Mouse (Mus musculus) heart, embryonic 15.5 days (tissue): ENCODE results near the gene Kif3a. TPM values are rescaled to one million over a fixed set of nuclear protein-coding genes. Genes with fewer than 3 reads are reported as not detected.
"Not testable (repeated sequence)": the region's sequence is repeated elsewhere in the genome, so short reads cannot be mapped to it uniquely, and the experiment has no call there.

Experiments used
- ATAC-seq: fragments of 200-750 bp; cut with Nextera tagmentation; replicated peaks from 2 replicates; pipeline ENCODE4 v1.8.0; 2017; ENCODE audit warnings: low read depth, moderate TSS enrichment; ENCODE audit not compliant: insufficient number of reproducible peaks, insufficient read depth, low FRiP score
- H3K27ac ChIP-seq: fragments of 300-500 bp; sonication (generic); 2 replicates; pipeline ENCODE4 v1.5.1; 2015; ENCODE audit warnings: mild to moderate bottlenecking, inconsistent platforms
- H3K27me3 ChIP-seq: fragments of 300-500 bp; sonication (generic); 2 replicates; pipeline ENCODE4 v1.6.1; 2015; ENCODE audit warnings: inconsistent platforms
- H3K36me3 ChIP-seq: fragments of 300-500 bp; sonication (generic); 2 replicates; pipeline ENCODE4 v1.6.1; 2015; ENCODE audit warnings: mild to moderate bottlenecking, inconsistent platforms
- H3K4me1 ChIP-seq: fragments of 300-500 bp; sonication (generic); replicated peaks from 2 replicates; pipeline ENCODE4 v1.6.1; 2015; ENCODE audit warnings: inconsistent platforms
- H3K4me2 ChIP-seq: fragments of 300-500 bp; sonication (generic); 2 replicates; pipeline ENCODE4 v1.6.1; 2015; ENCODE audit warnings: inconsistent platforms, mild to moderate bottlenecking, moderate library complexity
- H3K4me3 ChIP-seq: fragments of 300-500 bp; sonication (generic); 2 replicates; pipeline ENCODE4 v1.5.1; 2015; ENCODE audit warnings: mild to moderate bottlenecking, inconsistent platforms
- H3K9ac ChIP-seq: fragments of 300-500 bp; sonication (generic); 2 replicates; pipeline ENCODE4 v1.6.1; 2015; ENCODE audit warnings: mild to moderate bottlenecking, inconsistent platforms
- H3K9me3 ChIP-seq: fragments of 300-500 bp; sonication (generic); replicated peaks from 2 replicates; pipeline ENCODE4 v1.6.1; 2016; ENCODE audit warnings: inconsistent platforms
- WGBS: fragments of 180-500 bp; shearing (Covaris S2); methylation state at CpG from one replicate; pipeline ENCODE4 v1.1.7; 2015; ENCODE audit warnings: mixed read lengths; 5-methylcytosine and 5-hydroxymethylcytosine counted together
- polyA plus RNA-seq: library from polyadenylated mRNA; unstranded; fragments of >200 nt; fragmentation: Nextera tagmentation; extraction: Ambion mirVana; gene quantifications from 2 replicates; pipeline ENCODE4 v1.2.1, GENCODE M21; 2015

The Kif3a gene
- polyA plus RNA-seq, 1 experiment from 2014 or later = 43.5 TPM

GRCm38 (mm10) chr11:53546271-53546670, 20.9 kb upstream of the Kif3a start:
- H3K4me2 ChIP-seq = no peak overlapping the region
- ATAC-seq = no peak
- H3K9me3 ChIP-seq = no peaks in the 10 kb centered on the region
- no peak overlapping the region for H3K27ac ChIP-seq
- no peaks in the 10 kb centered on the region for H3K27me3 ChIP-seq
- WGBS = 62% methylated on average over 6 of the region's 6 CpGs
- no peak overlapping the region for H3K4me3 ChIP-seq
- no peak overlapping the region for H3K9ac ChIP-seq
- H3K36me3 ChIP-seq = peaks cover 2% of the 10 kb centered on the region; the same call in 1 of the 2 replicates
- peaks cover 9% of the 10 kb centered on the region for H3K4me1 ChIP-seq

DNA sequence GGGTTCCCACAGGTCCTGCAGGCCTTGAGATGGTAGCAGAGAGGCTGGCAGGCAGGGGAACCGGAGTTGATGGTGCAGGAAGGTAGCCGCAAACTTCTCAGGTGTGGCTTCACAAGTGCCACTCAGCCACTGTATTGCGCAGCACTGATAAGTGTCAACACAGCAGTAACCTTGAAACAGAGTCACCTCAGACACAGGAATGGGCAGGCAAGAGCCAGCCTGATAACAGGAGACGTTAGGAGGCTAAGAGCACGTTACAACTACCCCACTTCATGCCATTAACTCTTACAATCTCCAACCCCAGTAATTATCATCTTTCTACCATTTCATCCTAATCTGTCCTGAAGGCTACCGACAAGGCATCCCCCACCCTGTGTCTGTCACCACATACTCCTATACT, 19.6 kb upstream of the Kif3a start:
- ATAC-seq = no peak
- no peaks in the 10 kb centered on the region for H3K27me3 ChIP-seq
- peaks cover 9% of the 10 kb centered on the region for H3K4me1 ChIP-seq
- no peak overlapping the region for H3K9ac ChIP-seq
- no peak overlapping the region for H3K4me3 ChIP-seq
- H3K27ac ChIP-seq = no peak overlapping the region
- no peaks in the 10 kb centered on the region for H3K36me3 ChIP-seq
- 51% methylated on average over 6 of the region's 6 CpGs for WGBS
- H3K9me3 ChIP-seq = no peaks in the 10 kb centered on the region
- no peak overlapping the region for H3K4me2 ChIP-seq

- Histone ChIP-seq H3K27me3 (no peaks in the 10 kb centered on the region), H3K9me3 (no peaks in the 10 kb centered on the region), H3K9ac (no peak overlapping the region), H3K4me2 (no peak overlapping the region), H3K4me1 (peaks cover 7% of the 10 kb centered on the region), H3K27ac (no peak overlapping the region), H3K36me3 (no peaks in the 10 kb centered on the region), H3K4me3 (no peak overlapping the region)
- ATAC-seq = no peak
- WGBS = 78% methylated on average over 19 of the region's 19 CpGs
Observed at GRCm38 (mm10) chr11:53548036-53548605, 19.1 kb upstream of the Kif3a start.

DNA sequence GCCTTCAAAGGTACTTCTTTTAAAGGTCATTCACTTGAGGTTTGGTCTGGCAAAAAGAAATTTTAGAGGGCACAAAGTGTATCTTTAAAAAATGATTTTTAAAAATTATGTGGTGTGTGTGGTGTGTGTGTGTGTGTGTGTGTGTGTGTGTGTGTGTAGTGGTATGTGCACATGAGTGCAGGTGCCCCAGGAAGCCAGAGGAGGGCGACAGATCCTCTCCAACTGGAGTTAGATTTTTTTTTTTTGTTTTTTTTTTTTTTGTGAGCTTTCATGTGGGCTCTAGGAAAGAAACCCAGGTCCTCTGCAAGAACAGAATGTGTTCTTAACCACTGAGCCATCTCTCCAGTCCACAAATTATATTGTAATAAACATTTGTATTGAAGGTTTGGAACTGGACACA, 16.5 kb upstream of the Kif3a start:
- no peak overlapping the region for H3K9ac ChIP-seq
- H3K4me2 ChIP-seq = no peak overlapping the region
- H3K36me3 ChIP-seq = no peaks in the 10 kb centered on the region
- no peaks in the 10 kb centered on the region for H3K27me3 ChIP-seq
- 56% methylated on average over 1 of the region's 1 CpGs for WGBS
- H3K9me3 ChIP-seq = no peaks in the 10 kb centered on the region
- no peak overlapping the region for H3K27ac ChIP-seq
- ATAC-seq = no peak
- H3K4me3 ChIP-seq = no peak overlapping the region
- H3K4me1 ChIP-seq = peaks cover 7% of the 10 kb centered on the region

- H3K4me3 ChIP-seq = no peak overlapping the region
- 62% methylated on average over 12 of the region's 12 CpGs for WGBS
- peaks cover 7% of the 10 kb centered on the region for H3K4me1 ChIP-seq
- no peaks in the 10 kb centered on the region for H3K27me3 ChIP-seq
- H3K9me3 ChIP-seq = no peaks in the 10 kb centered on the region
- H3K9ac ChIP-seq = no peak overlapping the region
- no peak overlapping the region for H3K4me2 ChIP-seq
- no peaks in the 10 kb centered on the region for H3K36me3 ChIP-seq
- no peak overlapping the region for H3K27ac ChIP-seq
- ATAC-seq = no peak
Observed at GRCm38 (mm10) chr11:53551754-53552153, 15.4 kb upstream of the Kif3a start.

DNA sequence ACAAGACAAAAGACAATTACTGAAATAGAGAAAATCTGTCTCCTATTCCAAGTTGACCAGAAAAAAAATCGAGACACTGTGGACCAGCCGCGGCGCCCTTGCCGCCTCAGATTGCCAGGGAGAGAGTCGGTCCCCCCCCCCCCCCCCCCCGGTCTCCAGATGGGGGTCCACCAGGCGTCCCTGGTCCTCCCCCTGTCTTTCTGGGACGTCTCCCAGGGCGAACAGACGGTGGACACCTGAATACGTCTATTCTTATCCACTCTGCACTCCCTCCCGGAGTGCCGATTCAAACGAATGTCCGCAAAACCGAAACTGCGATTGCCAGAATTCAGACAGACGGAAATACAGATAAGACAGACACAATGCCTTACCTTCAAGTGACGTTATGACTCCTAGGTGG, 10.7 kb upstream of the Kif3a start:
- not testable (repeated sequence) for H3K4me1 ChIP-seq

DNA sequence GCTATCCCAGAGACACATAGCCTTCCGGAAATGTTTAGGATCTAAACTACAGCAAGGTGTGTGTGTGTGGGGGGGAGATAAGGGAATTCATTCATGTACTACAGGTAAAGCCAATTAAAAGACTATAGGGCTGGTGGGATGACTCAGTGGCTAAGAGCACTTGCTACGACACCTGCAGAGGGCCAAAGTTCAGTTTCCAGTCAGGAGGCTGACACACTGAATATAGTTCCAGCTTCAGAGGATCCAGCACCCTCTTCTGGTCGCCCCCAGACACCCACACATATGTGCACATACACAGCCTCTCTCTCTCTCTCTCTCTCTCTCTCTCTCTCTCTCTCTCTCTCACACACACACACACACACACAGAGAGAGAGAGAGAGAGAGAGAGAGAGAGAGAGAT, 9.2 kb upstream of the Kif3a start:
- H3K4me1 ChIP-seq, H3K9ac ChIP-seq, H3K9me3 ChIP-seq, H3K27me3 ChIP-seq, H3K27ac ChIP-seq, H3K4me3 ChIP-seq, H3K4me2 ChIP-seq, ATAC-seq, H3K36me3 ChIP-seq: not testable (repeated sequence)
- whole genome bisulfite sequencing = 88% methylated on average over 1 of the region's 3 CpGs

More for the DNA sequence above, 10.7 kb upstream of the Kif3a start:
- not testable (repeated sequence) for H3K27ac ChIP-seq, H3K36me3 ChIP-seq, H3K9me3 ChIP-seq, ATAC-seq, H3K4me3 ChIP-seq, H3K27me3 ChIP-seq, H3K9ac ChIP-seq, H3K4me2 ChIP-seq
- WGBS = 88% methylated on average over 14 of the region's 20 CpGs

GRCm38 (mm10) chr11:53559980-53560379, 7.2 kb upstream of the Kif3a start:
- not testable (repeated sequence) for H3K9me3 ChIP-seq, H3K4me3 ChIP-seq, H3K36me3 ChIP-seq, H3K4me2 ChIP-seq, ATAC-seq, H3K9ac ChIP-seq, H3K27ac ChIP-seq, H3K27me3 ChIP-seq, H3K4me1 ChIP-seq
- WGBS = 61% methylated on average over 2 of the region's 3 CpGs

DNA sequence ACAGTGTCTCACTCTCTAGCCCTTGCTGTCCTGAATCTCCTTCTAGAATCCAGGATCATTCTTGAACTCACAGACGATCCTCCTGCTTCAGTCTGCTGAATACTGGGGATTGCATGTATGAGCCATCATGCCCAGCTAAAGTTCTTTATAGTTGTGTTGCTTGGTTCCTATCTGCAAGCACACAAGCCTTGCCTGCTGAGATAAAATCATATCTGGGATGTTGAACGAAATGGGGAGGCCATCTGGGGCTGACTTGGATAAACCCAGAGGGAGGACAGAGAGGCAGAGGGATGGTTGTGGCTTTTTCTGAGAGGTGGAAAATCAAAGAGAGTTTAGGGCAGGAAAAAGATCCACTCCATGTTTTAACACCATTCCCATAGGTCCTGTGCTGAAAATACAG, 5.2 kb upstream of the Kif3a start:
- H3K9me3 ChIP-seq = no peaks in the 10 kb centered on the region
- 60% methylated on average over 2 of the region's 2 CpGs for WGBS
- H3K4me3 ChIP-seq = no peak overlapping the region
- H3K4me1 ChIP-seq = peaks cover 4% of the 10 kb centered on the region; the same call in 1 of the 2 replicates
- no peaks in the 10 kb centered on the region for H3K36me3 ChIP-seq
- no peak for ATAC-seq
- H3K27me3 ChIP-seq = no peaks in the 10 kb centered on the region
- H3K27ac ChIP-seq = no peak overlapping the region
- no peak overlapping the region for H3K9ac ChIP-seq
- no peak overlapping the region for H3K4me2 ChIP-seq

- Histone ChIP-seq H3K4me1 (peaks cover 13% of the 10 kb centered on the region), H3K27me3 (no peaks in the 10 kb centered on the region), H3K4me3 (peak overlapping the region; percentile 99), H3K27ac (no peak overlapping the region), H3K36me3 (peaks cover 8% of the 10 kb centered on the region; the same call in 1 of the 2 replicates), H3K4me2 (peak overlapping the region; percentile 92), H3K9ac (no peak overlapping the region), H3K9me3 (no peaks in the 10 kb centered on the region)
- ATAC-seq = no peak
- WGBS = 84% methylated on average over 4 of the region's 4 CpGs
Observed at GRCm38 (mm10) chr11:53566646-53567045, 533 bp upstream of the Kif3a start.

DNA sequence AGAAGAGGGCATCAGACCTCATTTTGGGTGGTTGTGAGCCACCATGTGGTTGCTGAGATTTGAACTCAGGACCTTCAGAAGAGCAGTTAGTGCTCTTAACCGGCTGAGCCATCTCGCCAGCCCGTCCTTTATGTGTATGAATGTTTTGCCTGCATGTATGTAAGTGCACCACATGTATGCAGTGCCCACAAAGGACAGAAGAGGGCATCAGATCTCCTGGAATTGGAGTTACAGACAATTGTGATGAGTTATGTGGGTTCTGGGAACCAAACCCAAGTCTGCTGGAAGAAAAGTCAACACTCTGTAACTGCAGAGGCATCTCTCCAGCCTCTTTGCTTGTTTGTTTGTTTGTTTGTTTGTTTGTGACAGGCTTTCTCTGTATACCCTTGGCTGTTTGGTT, 13.4 kb downstream of the Kif3a start:
- Histone ChIP-seq H3K4me3 (no peak overlapping the region), H3K9ac (no peak overlapping the region), H3K36me3 (peaks cover 36% of the 10 kb centered on the region), H3K27me3 (no peaks in the 10 kb centered on the region), H3K27ac (no peak overlapping the region), H3K4me2 (no peak overlapping the region), H3K9me3 (no peaks in the 10 kb centered on the region), H3K4me1 (0 out of 2 replicates have a peak, but pooled peaks cover 1% of the 10 kb centered on the region)
- WGBS = 95% methylated on average over 3 of the region's 3 CpGs
- no peak for ATAC-seq

DNA sequence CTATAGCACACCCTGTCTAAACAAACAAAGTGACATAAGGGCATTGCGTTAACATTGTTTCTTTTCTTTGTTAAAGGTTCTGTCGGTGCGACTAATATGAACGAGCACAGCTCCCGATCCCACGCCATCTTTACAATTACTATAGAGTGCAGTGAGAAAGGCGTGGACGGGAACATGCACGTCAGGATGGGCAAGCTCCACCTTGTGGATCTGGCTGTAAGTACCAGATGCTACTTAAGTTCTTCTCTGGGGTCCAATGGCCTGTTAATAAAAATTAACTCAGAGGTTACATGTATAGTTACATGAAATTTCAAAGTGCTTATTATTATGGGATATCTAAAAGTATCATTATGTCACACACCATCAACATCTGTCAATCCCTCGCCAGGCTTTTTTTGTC, 16.0 kb downstream of the Kif3a start:
- WGBS = 78% methylated on average over 10 of the region's 10 CpGs
- no peak for ATAC-seq
- no peaks in the 10 kb centered on the region for H3K9me3 ChIP-seq

More for the DNA sequence above, 16.0 kb downstream of the Kif3a start:
- H3K9ac ChIP-seq = no peak overlapping the region
- H3K27ac ChIP-seq = no peak overlapping the region
- peaks cover 46% of the 10 kb centered on the region for H3K36me3 ChIP-seq
- 0 out of 2 replicates have a peak, but pooled peaks cover 3% of the 10 kb centered on the region for H3K4me1 ChIP-seq
- H3K4me3 ChIP-seq = no peak overlapping the region
- H3K27me3 ChIP-seq = no peaks in the 10 kb centered on the region
- H3K4me2 ChIP-seq = no peak overlapping the region
